Mouse (Mus musculus) olfactory bulb, adult 2 months (tissue): Measurements from ENCODE around the gene Zfp369.
"Not testable (repeated sequence)": the region's sequence is repeated elsewhere in the genome, so short reads cannot be mapped to it uniquely, and the experiment has no call there.

Experiments used
- CTCF ChIP-seq: fragments of 200-500 bp; IDR thresholded peaks from 2 replicates; pipeline ENCODE4 v1.5.1; 2012; ENCODE audit warnings: low read depth, mild to moderate bottlenecking, low read length, moderate library complexity; ENCODE audit not compliant: insufficient read depth
- POLR2A ChIP-seq: fragments of 200-500 bp; IDR thresholded peaks from 2 replicates; pipeline ENCODE4 v1.6.1; 2012; ENCODE audit warnings: mild to moderate bottlenecking, low read depth, low read length, moderate library complexity; ENCODE audit not compliant: insufficient read depth

DNA sequence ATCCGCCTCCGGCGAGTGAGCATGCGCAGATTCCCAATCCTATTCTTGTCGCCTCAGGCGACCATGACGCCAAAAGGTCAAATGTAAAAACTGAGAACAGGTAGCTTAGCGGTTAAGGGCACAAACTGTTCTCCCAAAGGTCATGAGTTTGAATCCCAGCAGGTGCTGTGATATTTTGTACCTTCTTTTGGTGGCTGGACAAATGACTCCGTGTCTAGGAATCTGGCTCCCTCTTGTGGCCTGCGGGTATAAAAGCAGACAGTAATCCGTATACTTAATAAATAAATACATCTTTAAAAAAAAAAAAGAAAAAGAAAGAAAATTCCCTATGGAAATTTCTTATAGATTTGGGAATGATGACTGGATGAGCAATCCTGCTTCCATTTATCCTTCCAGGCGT lies 32.2 kb downstream of the Zfp369 start:
- not testable (repeated sequence) for TF ChIP-seq POLR2A, CTCF
